Mouse (Mus musculus): Measurements from ENCODE around the gene Wdfy2. TPM values are rescaled to one million over a fixed set of nuclear protein-coding genes. Genes with fewer than 3 reads are reported as not detected.

Gene Wdfy2
- polyA plus RNA-seq, 1 experiment = 0.56 TPM

DNA sequence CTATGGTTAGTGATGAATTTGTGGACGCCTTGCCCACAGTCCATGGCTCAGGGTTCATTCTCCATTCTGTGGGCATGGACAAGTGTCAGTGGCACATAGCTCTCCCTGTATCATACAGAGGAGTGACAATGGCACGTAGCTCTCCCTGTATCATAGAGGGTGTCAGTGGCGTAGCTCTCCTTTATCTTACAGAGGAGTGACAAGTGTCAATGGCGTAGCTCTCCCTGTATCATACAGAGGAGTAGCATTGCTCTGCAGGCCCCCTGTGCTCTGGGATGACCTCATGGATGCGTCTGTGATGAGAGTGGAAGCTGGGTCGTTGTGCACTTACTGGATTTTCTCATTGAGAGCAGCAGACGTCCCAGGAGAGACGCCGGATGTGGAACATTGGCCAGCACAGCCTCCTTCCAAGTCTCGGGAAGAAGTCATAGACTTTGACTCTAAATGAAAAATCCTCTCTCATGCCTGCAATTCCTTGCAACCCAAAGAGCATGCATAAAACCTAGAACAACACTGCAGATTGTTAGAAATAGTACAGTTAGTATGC, 79.1 kb downstream of the Wdfy2 start:
- Histone ChIP-seq H3K9me3 (no peaks in the 10 kb centered on the region), H3K27me3 (replicated peaks) (peaks cover 6% of the 10 kb centered on the region), H3K4me1 (peaks cover 9% of the 10 kb centered on the region), H3K36me3 (replicated peaks; ENCODE audit: low read length) (no peaks in the 10 kb centered on the region), H3K4me3 (replicated peaks) (peak overlapping the region; percentile 31)
- TF ChIP-seq FLI1 (IDR thresholded peaks at IDR 0.05; ENCODE audit: low read length) (no peak), GATA1 (IDR thresholded peaks at IDR 0.05; ENCODE audit: borderline replicate concordance, low read length) (no peak)

GRCm38 (mm10) chr14:62921401-62921800, 83.9 kb downstream of the Wdfy2 start:
- TF ChIP-seq GATA1 (IDR thresholded peaks at IDR 0.05; ENCODE audit: borderline replicate concordance, low read length) (no peak), FLI1 (IDR thresholded peaks at IDR 0.05; ENCODE audit: low read length) (no peak)
- Histone ChIP-seq H3K36me3 (replicated peaks; ENCODE audit: low read length) (peaks cover 5% of the 10 kb centered on the region), H3K4me3 (replicated peaks) (no peak overlapping the region), H3K27me3 (replicated peaks) (peaks cover 3% of the 10 kb centered on the region), H3K9me3 (0 out of 2 replicates have a peak, but pooled peaks cover 3% of the 10 kb centered on the region), H3K4me1 (peaks cover 7% of the 10 kb centered on the region)

GRCm38 (mm10) chr14:62922637-62923036, 85.2 kb downstream of the Wdfy2 start:
- 0 out of 2 replicates have a peak, but pooled peaks cover 3% of the 10 kb centered on the region for H3K9me3 ChIP-seq
- H3K27me3 ChIP-seq (replicated peaks) = no peaks in the 10 kb centered on the region
- H3K4me1 ChIP-seq = peaks cover 8% of the 10 kb centered on the region
- peaks cover 6% of the 10 kb centered on the region for H3K36me3 ChIP-seq (replicated peaks; ENCODE audit: low read length)
- TF ChIP-seq FLI1 (IDR thresholded peaks at IDR 0.05; ENCODE audit: low read length) = no peak
- no peak for TF ChIP-seq GATA1 (IDR thresholded peaks at IDR 0.05; ENCODE audit: borderline replicate concordance, low read length)
- no peak overlapping the region for H3K4me3 ChIP-seq (replicated peaks)

- TF ChIP-seq GATA1 (IDR thresholded peaks at IDR 0.05; ENCODE audit: borderline replicate concordance, low read length) = no peak
- no peak for TF ChIP-seq FLI1 (IDR thresholded peaks at IDR 0.05; ENCODE audit: low read length)
- Histone ChIP-seq H3K36me3 (replicated peaks; ENCODE audit: low read length) (peaks cover 17% of the 10 kb centered on the region), H3K9me3 (peaks cover 8% of the 10 kb centered on the region; the same call in 1 of the 2 replicates), H3K4me3 (replicated peaks) (no peak overlapping the region), H3K4me1 (peaks cover 13% of the 10 kb centered on the region), H3K27me3 (replicated peaks) (no peaks in the 10 kb centered on the region)
Measured at GRCm38 (mm10) chr14:62924800-62925199, 87.3 kb downstream of the Wdfy2 start.

DNA sequence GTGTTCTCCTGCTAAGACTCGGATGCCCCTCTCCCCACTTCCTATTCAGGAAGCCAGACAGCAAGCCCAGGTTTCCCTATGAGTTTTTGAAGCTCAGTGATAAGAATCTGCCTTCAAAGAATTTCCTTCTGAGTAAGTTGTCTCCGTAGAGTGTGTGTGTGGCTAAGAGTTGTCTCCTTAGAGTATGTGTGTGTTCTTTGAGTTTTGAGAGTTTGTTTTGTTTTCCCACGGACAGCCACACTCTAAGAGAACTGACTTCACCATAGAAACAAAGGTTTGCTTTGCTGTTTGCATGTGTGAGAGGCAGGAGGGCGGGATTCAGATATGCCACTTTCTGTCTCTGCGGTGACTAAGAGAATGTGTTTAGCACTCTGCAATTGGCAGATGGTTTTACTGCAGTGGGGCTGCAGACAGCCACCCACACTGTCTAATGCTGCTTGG, 90.6 kb downstream of the Wdfy2 start:
- peaks cover 27% of the 10 kb centered on the region for H3K36me3 ChIP-seq (replicated peaks; ENCODE audit: low read length)
- no peak overlapping the region for H3K4me3 ChIP-seq (replicated peaks)
- H3K27me3 ChIP-seq (replicated peaks) = no peaks in the 10 kb centered on the region
- TF ChIP-seq GATA1 (IDR thresholded peaks at IDR 0.05; ENCODE audit: borderline replicate concordance, low read length) = no peak
- TF ChIP-seq FLI1 (IDR thresholded peaks at IDR 0.05; ENCODE audit: low read length) = no peak
- peaks cover 8% of the 10 kb centered on the region; the same call in 1 of the 2 replicates for H3K9me3 ChIP-seq
- peaks cover 24% of the 10 kb centered on the region for H3K4me1 ChIP-seq

DNA sequence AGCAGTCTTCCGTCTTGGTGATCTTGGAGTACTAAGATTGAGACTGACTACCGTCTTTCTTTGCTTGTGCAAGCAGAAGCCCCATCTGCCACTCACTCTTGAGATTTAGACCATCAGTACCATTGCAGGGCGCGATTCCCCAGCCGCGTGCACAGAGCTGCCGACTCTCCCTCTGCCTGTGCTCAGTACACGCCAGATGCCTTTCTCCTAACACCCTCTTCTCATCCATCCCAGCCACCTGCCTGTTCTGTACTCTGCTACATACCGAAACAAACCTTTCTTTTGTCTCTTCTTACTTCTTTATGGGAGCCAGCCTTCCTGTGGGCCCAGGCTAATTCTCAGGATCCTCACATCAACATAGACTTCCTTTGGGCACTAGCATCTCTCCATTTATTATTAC, 97.9 kb downstream of the Wdfy2 start:
- H3K4me3 ChIP-seq (replicated peaks) = no peak overlapping the region
- no peak for TF ChIP-seq FLI1 (IDR thresholded peaks at IDR 0.05; ENCODE audit: low read length)
- TF ChIP-seq GATA1 (IDR thresholded peaks at IDR 0.05; ENCODE audit: borderline replicate concordance, low read length) = no peak
- peaks cover 35% of the 10 kb centered on the region for H3K27me3 ChIP-seq (replicated peaks)
- H3K36me3 ChIP-seq (replicated peaks; ENCODE audit: low read length) = peaks cover 32% of the 10 kb centered on the region
- H3K4me1 ChIP-seq = peaks cover 18% of the 10 kb centered on the region
- peaks cover 3% of the 10 kb centered on the region; the same call in 1 of the 2 replicates for H3K9me3 ChIP-seq

- H3K4me1 ChIP-seq = peaks cover 18% of the 10 kb centered on the region
- peaks cover 3% of the 10 kb centered on the region; the same call in 1 of the 2 replicates for H3K9me3 ChIP-seq
- H3K4me3 ChIP-seq (replicated peaks) = no peak overlapping the region
- no peak for TF ChIP-seq GATA1 (IDR thresholded peaks at IDR 0.05; ENCODE audit: borderline replicate concordance, low read length)
- peaks cover 23% of the 10 kb centered on the region for H3K36me3 ChIP-seq (replicated peaks; ENCODE audit: low read length)
- peaks cover 41% of the 10 kb centered on the region for H3K27me3 ChIP-seq (replicated peaks)
Measured at GRCm38 (mm10) chr14:62936631-62937380, 99.3 kb downstream of the Wdfy2 start.

DNA sequence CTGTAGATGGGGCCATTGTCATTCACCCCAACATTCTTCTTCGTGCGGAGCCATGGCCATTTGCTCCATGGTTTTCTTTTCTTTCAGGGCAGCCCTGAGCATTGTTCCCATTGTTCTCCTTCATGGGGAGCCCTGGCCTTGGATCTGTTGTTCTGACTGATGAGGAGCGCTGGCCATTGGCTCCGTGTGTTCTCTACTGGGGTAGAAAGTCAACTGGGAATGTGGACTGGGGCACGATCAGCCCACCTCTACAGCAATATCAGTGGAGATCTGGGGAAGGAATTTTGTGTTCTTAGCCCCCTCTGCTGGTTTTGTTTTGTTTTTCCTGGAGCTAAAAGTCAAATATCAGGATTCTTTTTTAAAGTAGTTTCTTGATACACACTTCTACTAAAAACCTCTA, 100.2 kb downstream of the Wdfy2 start:
- peaks cover 46% of the 10 kb centered on the region for H3K27me3 ChIP-seq (replicated peaks)
- peaks cover 23% of the 10 kb centered on the region for H3K36me3 ChIP-seq (replicated peaks; ENCODE audit: low read length)
- H3K9me3 ChIP-seq = peaks cover 3% of the 10 kb centered on the region; the same call in 1 of the 2 replicates
- H3K4me3 ChIP-seq (replicated peaks) = no peak overlapping the region
- no peak for TF ChIP-seq GATA1 (IDR thresholded peaks at IDR 0.05; ENCODE audit: borderline replicate concordance, low read length)
- TF ChIP-seq FLI1 (IDR thresholded peaks at IDR 0.05; ENCODE audit: low read length) = no peak
- peaks cover 18% of the 10 kb centered on the region for H3K4me1 ChIP-seq

DNA sequence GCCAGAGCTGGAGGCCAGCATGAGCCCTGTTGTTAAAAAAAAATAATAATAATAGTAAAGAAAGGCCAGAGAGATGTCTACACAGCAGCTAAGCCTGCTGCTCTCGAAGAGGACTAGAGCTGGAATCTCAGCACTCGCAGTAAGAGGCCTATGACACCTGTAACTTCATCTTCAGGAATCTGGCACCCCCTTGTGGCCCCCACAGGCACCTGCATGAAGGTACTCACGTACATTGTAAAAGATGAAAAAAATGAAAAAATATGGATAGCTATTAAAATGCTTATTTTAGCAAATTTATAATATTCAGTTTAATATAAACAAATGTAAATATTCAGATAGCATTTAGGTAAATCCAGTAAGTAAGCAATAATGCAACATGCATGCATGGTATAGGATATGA, 102.0 kb downstream of the Wdfy2 start:
- Histone ChIP-seq H3K4me1 (peaks cover 18% of the 10 kb centered on the region), H3K9me3 (peaks cover 3% of the 10 kb centered on the region; the same call in 1 of the 2 replicates), H3K4me3 (replicated peaks) (no peak overlapping the region), H3K27me3 (replicated peaks) (peaks cover 56% of the 10 kb centered on the region), H3K36me3 (replicated peaks; ENCODE audit: low read length) (peaks cover 28% of the 10 kb centered on the region)
- TF ChIP-seq FLI1 (IDR thresholded peaks at IDR 0.05; ENCODE audit: low read length) (no peak), GATA1 (IDR thresholded peaks at IDR 0.05; ENCODE audit: borderline replicate concordance, low read length) (no peak)
